Mouse (Mus musculus) T-helper 17 cell (primary cell): ENCODE measurements around the gene Olfr516.

ENCODE experiments used
- in situ Hi-C, 2 experiments: fragments of 300-600 bp; cut with MboI, MseI; formaldehyde crosslinking; loops; 1 replicate in 1 of 2; 2 replicates in 1 of 2; pipeline ENCODE4 v1.15.1; 2025; ENCODE audit warnings: high pct_unique_total_duplicates in 2 of 2

Olfr516 gene

DNA sequence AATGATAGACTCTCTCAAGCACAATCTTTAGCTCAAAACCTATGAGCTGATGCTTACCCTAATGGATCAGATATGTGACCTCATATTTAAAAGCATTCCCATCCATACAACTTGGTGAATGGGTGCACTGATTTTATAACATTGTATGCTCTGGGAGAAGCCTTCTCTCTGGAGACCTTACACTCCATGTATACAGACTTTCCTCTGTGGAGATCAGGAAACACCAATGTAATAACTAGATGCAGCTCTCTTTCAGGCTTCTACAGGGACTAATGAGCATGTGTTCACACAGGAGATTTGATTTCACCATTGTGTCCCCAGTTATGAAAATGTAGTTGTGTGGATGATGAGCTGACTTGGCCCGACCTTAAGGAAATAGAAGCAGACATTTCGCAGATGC, at the start of gene Olfr516:
TSS of gene Olfr516 (minus strand) at position 101 of the 400 bp plus-strand sequence.
- in situ Hi-C loops: no loop called here

DNA sequence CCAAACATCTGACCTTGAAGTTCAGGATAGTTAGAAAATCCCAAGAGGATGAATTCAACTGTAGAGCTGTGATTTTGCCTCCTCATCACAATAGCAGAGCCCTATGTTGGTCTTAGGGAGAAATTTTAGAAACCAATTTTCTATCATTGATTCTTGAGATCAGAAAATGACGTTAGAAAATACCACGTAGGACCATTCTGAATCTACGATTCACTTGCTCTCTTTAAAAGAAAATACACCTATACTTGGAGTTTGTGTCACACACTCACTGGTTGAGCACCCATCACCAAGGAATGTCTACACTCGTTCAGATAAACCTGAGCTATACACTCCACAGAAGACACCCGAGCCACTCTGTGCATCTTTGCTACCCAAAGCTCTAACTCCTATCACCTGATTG, 44.0 kb upstream of the Olfr516 start, which contains the start of gene Olfr519:
TSS of gene Olfr519 (minus strand) at position 101 of the 400 bp plus-strand sequence.
- in situ Hi-C loops: no loop called here

DNA sequence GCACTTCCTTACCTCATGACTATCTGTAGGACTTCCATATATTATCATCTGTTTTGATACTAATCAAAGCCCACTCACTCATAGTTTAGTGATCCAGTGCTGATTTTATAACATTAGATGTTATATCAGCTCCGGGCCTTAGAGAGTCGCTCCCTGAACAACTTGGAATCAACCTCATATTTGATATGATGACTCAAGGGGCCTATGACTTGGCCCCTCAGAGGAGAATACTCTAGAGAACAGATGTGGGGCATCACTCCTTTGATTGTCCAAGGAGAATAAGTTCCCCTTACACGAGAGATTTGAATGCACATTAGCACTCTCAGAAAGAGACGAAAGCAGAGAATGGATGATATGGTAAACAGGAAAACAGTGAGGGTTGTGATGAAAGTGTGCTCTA, 34.6 kb upstream of the Olfr516 start, which contains the start of gene Olfr518:
TSS of gene Olfr518 (minus strand) at position 101 of the 400 bp plus-strand sequence.
- in situ Hi-C loops: no loop called here

DNA sequence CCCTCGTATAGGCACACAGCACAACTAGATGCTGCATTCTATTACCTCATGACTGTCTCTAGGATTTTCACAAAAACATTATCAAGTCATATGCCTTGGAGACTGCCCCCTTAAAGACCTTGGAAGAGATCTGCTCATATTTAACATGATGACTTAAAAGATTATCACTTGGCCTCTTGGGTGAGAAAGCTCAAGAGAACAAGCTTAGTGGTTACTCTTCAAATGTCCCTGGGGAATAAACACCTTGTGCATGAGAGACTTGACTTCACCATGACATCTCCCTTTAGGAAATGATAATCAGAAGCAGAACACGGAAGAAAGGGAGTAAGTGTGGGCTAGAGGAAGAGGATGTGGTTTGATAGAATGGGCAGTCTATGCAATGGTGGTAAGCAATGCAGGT, 21.9 kb upstream of the Olfr516 start, which contains the start of gene Olfr517:
TSS of gene Olfr517 (minus strand) at position 101 of the 400 bp plus-strand sequence.
- in situ Hi-C loops: loop anchor here in 1 of 2 experiments (5.0 kb wide), 1 partner anchor 405 kb away; the partner anchor contains the start of gene Olfr498

DNA sequence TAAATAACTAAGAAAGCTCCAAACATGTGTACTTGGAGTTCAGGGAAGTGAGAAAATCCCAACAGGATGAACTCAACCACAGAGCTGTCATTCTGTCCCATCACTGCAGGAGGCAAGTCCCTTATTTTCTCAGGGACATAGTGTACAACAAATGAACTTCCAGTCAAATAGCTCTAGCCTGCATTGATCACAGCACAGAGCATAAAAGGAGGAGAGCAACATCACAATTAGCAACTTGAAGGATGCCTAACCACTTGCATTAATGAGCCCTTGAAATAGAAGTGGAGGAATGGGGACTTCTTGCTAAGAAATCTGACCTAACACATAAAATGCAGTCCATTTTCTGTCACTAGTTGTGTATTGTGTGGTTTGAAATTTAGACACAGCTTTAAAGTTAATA, 24.4 kb downstream of the Olfr516 start, which contains the start of gene Olfr514:
TSS of gene Olfr514 (minus strand) at position 101 of the 400 bp plus-strand sequence.
- in situ Hi-C loops: no loop called here

DNA sequence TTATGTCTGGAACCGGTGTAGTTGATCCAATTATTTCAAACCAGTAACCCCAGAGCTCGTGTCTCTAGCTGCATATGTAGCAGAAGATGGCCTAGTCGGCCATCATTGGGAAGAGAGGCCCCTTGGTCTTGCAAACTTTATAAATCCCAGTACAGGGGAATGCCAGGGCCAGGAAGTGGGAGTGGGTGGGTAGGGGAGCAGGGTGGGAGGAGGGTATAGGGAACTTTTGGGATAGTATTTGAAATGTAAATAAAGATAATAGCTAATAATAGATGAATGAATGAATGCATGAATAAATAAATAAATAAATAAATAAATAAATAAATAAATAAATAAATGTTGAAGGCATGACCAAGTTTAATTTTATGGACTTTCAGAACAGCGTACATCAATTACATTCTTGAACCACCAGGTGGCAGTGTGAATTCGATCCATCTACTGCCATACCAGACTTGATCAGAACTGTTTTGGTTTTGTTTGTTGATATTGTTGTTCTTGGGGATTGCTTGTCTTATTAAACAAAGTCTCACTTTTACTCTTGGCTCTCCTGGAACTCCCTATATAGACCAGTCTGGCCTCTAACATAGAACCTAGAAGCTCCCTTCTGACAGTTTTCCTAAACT, 35.6 kb downstream of the Olfr516 start:
- in situ Hi-C loops: loop anchor here (5.0 kb wide), 1 partner anchor 208 kb away; no protein-coding TSS in a partner anchor

DNA sequence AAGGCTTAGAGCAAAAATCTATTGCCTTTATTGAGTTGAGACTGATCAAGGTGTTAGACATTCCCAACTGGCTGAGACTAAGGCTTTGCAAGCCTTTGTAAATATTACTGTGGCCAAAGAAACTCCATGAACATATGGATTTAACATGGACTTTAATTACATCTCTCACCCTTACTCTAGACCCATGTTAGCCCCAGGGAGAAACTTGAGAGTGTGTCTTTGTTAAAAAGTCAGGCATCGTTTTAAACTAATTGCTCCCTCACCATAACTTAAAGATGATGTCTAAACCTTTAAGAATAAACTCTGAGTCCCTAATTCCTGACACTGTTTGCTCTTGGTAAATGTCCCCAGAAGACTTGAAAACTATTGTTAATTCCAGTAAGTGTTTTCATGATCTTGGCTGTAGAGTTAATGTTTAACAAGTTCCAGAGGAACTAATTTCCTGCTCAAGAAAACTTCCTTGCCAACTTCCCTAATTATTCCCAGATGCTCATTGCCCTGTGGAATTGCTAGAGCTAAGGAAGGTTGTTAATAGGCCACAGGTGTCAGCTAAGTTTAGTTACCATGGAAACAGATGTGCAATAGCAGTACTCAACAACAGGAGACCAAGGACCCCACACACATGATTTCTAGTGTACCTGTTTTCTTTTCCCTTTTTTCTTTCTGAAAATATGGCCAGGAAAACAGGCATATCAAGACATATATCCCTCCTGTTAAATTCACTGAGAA, 53.0 kb downstream of the Olfr516 start:
- in situ Hi-C loops: no loop called here
